Mouse (Mus musculus) myocyte (in vitro differentiated cells): ENCODE data around the gene Chst12. TPM values are rescaled to one million over a fixed set of nuclear protein-coding genes. Genes with fewer than 3 reads are reported as not detected.
A peak's percentile ranks its signal among the peaks of the same experiment; 100 is the strongest.
"Not testable (repeated sequence)": the region's sequence is repeated elsewhere in the genome, so short reads cannot be mapped to it uniquely, and the experiment has no call there.

Source experiments
- H3K27me3 ChIP-seq: one replicate; pipeline ENCODE4 v1.6.1; 2011; ENCODE audit not compliant: control insufficient read depth, insufficient read depth, insufficient read length
- H3K36me3 ChIP-seq: one replicate; pipeline ENCODE4 v1.6.1; 2011; ENCODE audit not compliant: control insufficient read depth, insufficient read depth
- H3K4me2 ChIP-seq: one replicate; pipeline ENCODE4 v1.6.1; 2011; ENCODE audit warnings: low read depth, control low read depth
- H3K4me3 ChIP-seq: one replicate; pipeline ENCODE4 v1.5.1; 2011; ENCODE audit warnings: mild to moderate bottlenecking, control low read depth, moderate library complexity
- H3K79me2 ChIP-seq: one replicate; pipeline ENCODE4 v1.6.1; 2011; ENCODE audit not compliant: control insufficient read depth, insufficient read depth
- H3ac ChIP-seq: one replicate; pipeline ENCODE4 v1.6.1; 2011; ENCODE audit not compliant: control insufficient read depth, insufficient read length
- CEBPB ChIP-seq: IDR thresholded peaks from 2 replicates; pipeline ENCODE4 v1.6.1; 2011; ENCODE audit warnings: mild to moderate bottlenecking, moderate library complexity; ENCODE audit not compliant: poor library complexity, insufficient read depth, severe bottlenecking
- E2F4 ChIP-seq: IDR thresholded peaks from one replicate; pipeline ENCODE4 v1.6.1; 2011; ENCODE audit warnings: mild to moderate bottlenecking, control low read depth, moderate library complexity; ENCODE audit not compliant: insufficient read depth
- MAX ChIP-seq: IDR thresholded peaks from one replicate; pipeline ENCODE4 v1.6.1; 2011; ENCODE audit warnings: low read depth, mild to moderate bottlenecking, control low read depth
- MYOD1 ChIP-seq, 3 experiments: IDR thresholded peaks; one replicate each; pipeline ENCODE4 v1.6.1; 2011; ENCODE audit warnings: control low read depth in 2 of 3, low read depth in 2 of 3, mild to moderate bottlenecking in 2 of 3, moderate library complexity in 1 of 3; ENCODE audit not compliant: insufficient read length in 2 of 3, control insufficient read depth in 1 of 3
- MYOG ChIP-seq, 3 experiments: IDR thresholded peaks; one replicate each; pipeline ENCODE4 v1.6.1; 2011; ENCODE audit warnings: control low read depth in 2 of 3, low read depth in 2 of 3, mild to moderate bottlenecking in 2 of 3; ENCODE audit not compliant: insufficient read length in 2 of 3, control insufficient read depth in 1 of 3, insufficient read depth in 1 of 3
- POLR2A ChIP-seq: IDR thresholded peaks from one replicate; pipeline ENCODE4 v1.6.1; 2011; ENCODE audit warnings: low read depth, mild to moderate bottlenecking, control low read depth, moderate library complexity; ENCODE audit not compliant: insufficient read length
- POLR2AphosphoS2 ChIP-seq: IDR thresholded peaks from one replicate; pipeline ENCODE4 v1.6.1; 2011; ENCODE audit warnings: low read depth, control low read depth; ENCODE audit not compliant: insufficient read length
- REST ChIP-seq: IDR thresholded peaks from one replicate; pipeline ENCODE4 v1.6.1; 2011; ENCODE audit warnings: mild to moderate bottlenecking, control low read depth, moderate library complexity; ENCODE audit not compliant: insufficient read depth, insufficient read length
- SRF ChIP-seq: IDR thresholded peaks from one replicate; pipeline ENCODE4 v1.6.1; 2011; ENCODE audit warnings: low read depth; ENCODE audit not compliant: control insufficient read depth, insufficient read length
- TCF12 ChIP-seq: IDR thresholded peaks from one replicate; pipeline ENCODE4 v1.6.1; 2011; ENCODE audit warnings: mild to moderate bottlenecking, control low read depth; ENCODE audit not compliant: poor library complexity, insufficient read depth, severe bottlenecking
- TCF3 ChIP-seq: IDR thresholded peaks from one replicate; pipeline ENCODE4 v1.6.1; 2011; ENCODE audit warnings: low read depth, control low read depth; ENCODE audit not compliant: insufficient read length
- USF1 ChIP-seq: IDR thresholded peaks from one replicate; pipeline ENCODE4 v1.6.1; 2011; ENCODE audit warnings: low read depth, mild to moderate bottlenecking, control low read depth, moderate library complexity
- polyA plus RNA-seq: library from polyadenylated mRNA; unstranded; fragments of >200 nt; fragmentation: generic; extraction: Trizol; gene quantifications from one replicate; pipeline ENCODE4 v1.2.1, GENCODE M21; 2012; ENCODE audit warnings: missing spikeins

The Chst12 gene
- polyA plus RNA-seq, 1 experiment: 9.0 TPM

GRCm38 (mm10) chr5:140501982-140502836 is 3.1 kb upstream of the Chst12 start:
- Histone ChIP-seq H3K79me2 (no peaks in the 10 kb centered on the region), H3K4me2 (no peak overlapping the region), H3K27me3 (no peaks in the 10 kb centered on the region), H3K4me3 (no peak overlapping the region), H3ac (no peak overlapping the region), H3K36me3 (no peaks in the 10 kb centered on the region)
- TF ChIP-seq E2F4: no peak

- H3ac ChIP-seq, H3K79me2 ChIP-seq: not testable (repeated sequence)
Observed at GRCm38 (mm10) chr5:140502925-140503324, 2.4 kb upstream of the Chst12 start.

GRCm38 (mm10) chr5:140506096-140506794 is 895 bp downstream of the Chst12 start:
- H3K36me3 ChIP-seq: no peaks in the 10 kb centered on the region
- peak overlapping the region; percentile 14 for H3ac ChIP-seq
- TF ChIP-seq CEBPB: no peak
- no peak for TF ChIP-seq TCF3
- no peak for TF ChIP-seq MYOD1 (IDR thresholded peaks at IDR 0.05; ENCODE audit: control insufficient read depth in 1 of 3, insufficient read length in 2 of 3, low read depth in 2 of 3)
- no peak for TF ChIP-seq REST
- TF ChIP-seq POLR2AphosphoS2: no peak
- no peak for TF ChIP-seq MYOG (IDR thresholded peaks at IDR 0.05; ENCODE audit: control insufficient read depth in 1 of 3, insufficient read depth in 1 of 3, insufficient read length in 2 of 3, low read depth in 2 of 3)
- TF ChIP-seq MAX: no peak
- no peak for TF ChIP-seq TCF12
- TF ChIP-seq E2F4: no peak
- no peak for TF ChIP-seq POLR2A
- TF ChIP-seq USF1: no peak
- no peak for TF ChIP-seq SRF
- H3K4me3 ChIP-seq: peak overlapping the region; percentile 35
- H3K27me3 ChIP-seq: no peaks in the 10 kb centered on the region
- H3K4me2 ChIP-seq: peak overlapping the region; percentile 82
- H3K79me2 ChIP-seq: no peaks in the 10 kb centered on the region

More at GRCm38 (mm10) chr5:140502925-140503324, 2.4 kb upstream of the Chst12 start:
- not testable (repeated sequence) for H3K36me3 ChIP-seq, H3K4me3 ChIP-seq, H3K27me3 ChIP-seq
- H3K4me2 ChIP-seq: peak overlapping the region; percentile 5

- H3ac ChIP-seq: no peak overlapping the region
- no peak overlapping the region for H3K4me2 ChIP-seq
- no peaks in the 10 kb centered on the region for H3K36me3 ChIP-seq
- TF ChIP-seq USF1: peak; percentile 4
- TF ChIP-seq POLR2AphosphoS2: no peak
- no peak overlapping the region for H3K4me3 ChIP-seq
- no peaks in the 10 kb centered on the region for H3K27me3 ChIP-seq
- no peaks in the 10 kb centered on the region for H3K79me2 ChIP-seq
Observed at GRCm38 (mm10) chr5:140507466-140508208, 2.3 kb downstream of the Chst12 start.

- Histone ChIP-seq H3K27me3 (no peaks in the 10 kb centered on the region), H3K4me3 (no peak overlapping the region), H3K79me2 (no peaks in the 10 kb centered on the region), H3ac (no peak overlapping the region), H3K36me3 (no peaks in the 10 kb centered on the region), H3K4me2 (no peak overlapping the region)
- TF ChIP-seq E2F4: no peak
Observed at GRCm38 (mm10) chr5:140508686-140509085, 3.3 kb downstream of the Chst12 start.

GRCm38 (mm10) chr5:140509204-140509603 is 3.9 kb downstream of the Chst12 start:
- H3K4me3 ChIP-seq: no peak overlapping the region
- H3K4me2 ChIP-seq: no peak overlapping the region
- H3K36me3 ChIP-seq: no peaks in the 10 kb centered on the region
- no peak overlapping the region for H3ac ChIP-seq
- no peaks in the 10 kb centered on the region for H3K27me3 ChIP-seq
- no peaks in the 10 kb centered on the region for H3K79me2 ChIP-seq
- TF ChIP-seq MAX (no peak), MYOG (IDR thresholded peaks at IDR 0.05; ENCODE audit: control insufficient read depth in 1 of 3, insufficient read depth in 1 of 3, insufficient read length in 2 of 3, low read depth in 2 of 3) (no peak), REST (no peak), POLR2AphosphoS2 (no peak), MYOD1 (IDR thresholded peaks at IDR 0.05; ENCODE audit: control insufficient read depth in 1 of 3, insufficient read length in 2 of 3, low read depth in 2 of 3) (no peak), CEBPB (no peak), E2F4 (no peak), SRF (no peak), TCF3 (no peak), POLR2A (no peak), TCF12 (no peak)
